Mouse (Mus musculus): ENCODE measurements around the gene Agap1.

DNA sequence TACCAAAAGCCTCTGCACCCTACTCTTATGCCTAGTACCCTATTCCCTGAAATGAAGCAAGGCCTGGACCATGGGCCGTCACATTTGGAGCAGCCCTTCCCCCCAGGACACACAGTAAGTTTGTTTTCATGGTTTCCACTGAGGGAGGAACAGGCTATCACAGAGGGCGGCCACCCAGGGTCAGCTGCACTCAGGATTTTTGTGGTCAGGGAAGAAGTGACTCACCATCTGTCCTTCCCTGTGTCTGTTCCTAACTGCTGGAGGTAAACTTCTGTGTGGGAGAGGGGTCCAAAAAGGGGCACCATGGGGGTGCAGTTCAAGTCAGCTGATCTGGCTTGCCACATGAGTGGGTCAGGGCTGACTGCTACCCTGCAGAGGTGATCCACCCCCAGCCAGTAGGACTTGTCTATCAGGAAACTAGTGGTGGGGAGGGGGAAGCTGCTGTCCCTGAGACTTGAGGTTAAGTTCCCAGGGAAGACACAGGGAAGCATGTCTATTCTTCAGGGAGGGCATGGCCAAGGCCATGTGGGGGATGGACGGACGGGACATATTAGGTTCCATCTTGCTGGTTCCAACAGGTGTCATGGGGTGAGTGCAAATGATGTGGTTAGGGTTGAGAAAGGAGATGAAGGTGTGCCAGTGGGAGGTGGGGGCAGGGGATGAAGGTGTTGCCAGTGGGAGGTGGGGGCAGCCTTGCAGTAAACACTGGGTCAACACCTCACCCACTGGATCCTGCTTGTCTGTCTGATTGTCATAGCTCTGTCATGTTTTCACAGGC lies 116.1 kb downstream of the Agap1 start:
- no peak for TF ChIP-seq CTCF (conservative IDR thresholded peaks at IDR 0.05; ENCODE audit: insufficient read depth, insufficient read length, low read depth, low read length)
- TF ChIP-seq POLR2A (IDR thresholded peaks at IDR 0.05; ENCODE audit: low read depth, low read length), result no peak

Data from kidney, adult 2 months (tissue).